Mouse (Mus musculus): ENCODE measurements at regions not wholly inside any gene's neighbourhood (a gene's known extent, or its start where the extent isn't known, plus 50 kb on each side); places are given as distances from the start of the nearest gene placed in this dataset.

DNA sequence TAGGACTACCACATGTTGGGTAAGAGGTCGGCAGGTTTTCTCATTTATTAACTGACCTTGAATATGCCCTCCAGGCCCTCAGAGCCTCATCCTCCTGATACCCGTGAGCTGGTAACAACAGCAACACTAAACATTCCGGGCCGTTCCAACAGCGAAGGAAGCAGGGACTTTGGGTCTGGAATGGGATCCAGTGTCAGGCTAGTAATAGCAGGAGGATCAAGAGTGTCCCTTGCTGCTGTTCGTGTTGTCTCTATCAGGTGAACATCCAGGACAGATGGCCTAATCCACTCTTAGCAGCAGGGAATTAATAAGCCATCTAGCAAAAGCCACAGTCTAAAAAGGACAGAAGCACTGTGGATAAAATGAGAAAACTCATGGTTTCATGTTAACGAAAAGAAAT, 106.7 kb downstream of the Cpeb2 start:
- no peak for DNase-seq
- intact Hi-C loops (cut with DNase I; ENCODE audit: low total_unique reads): no loop called here

DNA sequence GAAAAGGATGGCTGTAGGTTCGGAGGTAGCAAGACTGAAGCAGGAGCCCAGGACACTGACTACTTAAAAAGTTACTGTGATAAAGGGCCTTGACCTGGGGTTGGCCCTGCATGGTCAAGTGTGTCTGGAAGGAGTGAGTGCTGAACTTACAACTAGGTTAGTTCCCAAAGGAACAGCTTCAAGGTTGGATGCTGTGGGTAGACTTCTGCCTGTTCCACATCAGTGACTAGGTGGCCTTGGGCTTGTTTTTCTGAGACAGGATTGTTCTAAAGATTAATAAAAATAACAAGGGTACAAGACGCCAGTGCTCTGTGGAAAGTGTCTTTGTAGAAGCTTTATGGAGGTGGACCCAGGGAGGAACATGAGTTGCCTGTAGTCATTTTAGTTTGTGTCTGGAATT, 108.5 kb downstream of the Cpeb2 start:
- intact Hi-C loops (cut with DNase I; ENCODE audit: low total_unique reads): no loop called here
- DNase-seq: no peak

- no peak for DNase-seq
- intact Hi-C loops (cut with DNase I; ENCODE audit: low total_unique reads): no loop called here
Observed at GRCm38 (mm10) chr5:43344441-43344840, 111.5 kb downstream of the Cpeb2 start.

- DNase-seq: no peak
- intact Hi-C loops (cut with DNase I; ENCODE audit: low total_unique reads): loop anchor here (10.0 kb wide), 1 partner anchor 116 kb away; the partner anchor contains the start of gene Cpeb2
Observed at GRCm38 (mm10) chr5:43350987-43351386, 118.0 kb downstream of the Cpeb2 start.

GRCm38 (mm10) chr5:43353021-43353990, 120.3 kb downstream of the Cpeb2 start:
- peak; percentile 23 for DNase-seq
- intact Hi-C loops (cut with DNase I; ENCODE audit: low total_unique reads): loop anchor here (10.0 kb wide), 1 partner anchor 119 kb away; the partner anchor contains the start of gene Cpeb2

GRCm38 (mm10) chr5:43354351-43354942, 121.5 kb downstream of the Cpeb2 start:
- no peak for DNase-seq

DNA sequence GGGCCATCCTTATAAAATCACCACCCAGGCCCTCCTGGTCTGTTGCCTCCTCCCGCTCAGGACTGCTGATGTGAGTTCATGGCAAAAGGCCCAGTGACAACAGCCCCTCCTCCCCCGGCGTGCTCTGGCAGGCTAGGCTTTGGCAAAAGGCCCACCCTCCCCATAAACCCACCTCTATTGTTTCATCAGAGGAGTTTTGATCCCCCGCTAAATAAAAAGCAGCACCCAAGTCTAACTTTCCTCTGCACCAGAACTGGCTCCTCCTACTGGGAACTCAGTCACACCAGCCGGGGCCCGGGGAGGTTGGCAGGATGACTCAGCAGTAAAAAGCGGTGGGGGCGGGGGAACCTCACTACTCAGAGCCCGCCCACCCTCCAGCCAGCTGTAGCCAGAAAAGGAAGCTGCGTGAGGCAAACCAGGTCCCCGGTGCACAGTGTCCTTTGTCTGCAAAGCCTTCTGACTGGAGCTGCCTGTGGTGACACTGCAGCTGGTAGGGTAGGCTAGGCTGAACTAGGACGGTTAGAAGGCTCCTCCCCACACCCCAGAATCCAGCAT, 122.1 kb downstream of the Cpeb2 start:
- DNase-seq: peak; percentile 82
- intact Hi-C loops (cut with DNase I; ENCODE audit: low total_unique reads): loop anchor here (10.0 kb wide), 1 partner anchor 120 kb away; the partner anchor contains the start of gene Cpeb2

More at GRCm38 (mm10) chr5:43354351-43354942, 121.5 kb downstream of the Cpeb2 start:
- intact Hi-C loops (cut with DNase I; ENCODE audit: low total_unique reads): loop anchor here (10.0 kb wide), 1 partner anchor 120 kb away; the partner anchor contains the start of gene Cpeb2

GRCm38 (mm10) chr5:43355832-43356231, 122.9 kb downstream of the Cpeb2 start:
- intact Hi-C loops (cut with DNase I; ENCODE audit: low total_unique reads): loop anchor here (10.0 kb wide), 1 partner anchor 121 kb away; the partner anchor contains the start of gene Cpeb2

DNA sequence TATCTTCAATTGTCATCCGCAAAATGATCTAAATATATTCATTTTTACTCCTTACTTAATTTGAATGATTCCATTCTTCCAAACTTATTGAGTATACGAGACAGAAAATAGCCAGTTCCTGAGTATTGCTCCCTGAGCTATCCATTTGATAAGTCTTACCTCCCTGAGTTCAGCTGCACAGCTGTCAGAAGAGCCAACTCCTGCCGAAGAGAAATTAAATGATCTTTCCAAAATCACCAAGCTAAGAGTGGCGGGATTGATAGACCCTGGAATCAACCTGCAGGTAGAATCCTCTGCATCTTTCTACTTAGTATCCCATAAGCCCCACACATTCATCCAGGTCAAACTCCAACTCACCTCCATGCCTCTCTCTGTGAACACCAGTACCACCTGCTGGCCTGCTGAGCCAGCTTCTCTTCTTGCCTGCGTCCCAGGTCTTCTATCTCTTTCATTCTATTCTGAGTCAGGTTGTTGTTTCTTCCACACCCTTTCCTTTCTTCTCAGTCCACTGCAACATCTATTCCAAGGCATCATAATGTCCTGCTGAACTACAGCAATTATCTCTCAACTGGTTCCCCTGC, 124.2 kb downstream of the Cpeb2 start:
- DNase-seq: no peak
- intact Hi-C loops (cut with DNase I; ENCODE audit: low total_unique reads): loop anchor here (10.0 kb wide), 1 partner anchor 122 kb away; the partner anchor contains the start of gene Cpeb2

More at GRCm38 (mm10) chr5:43355832-43356231, 122.9 kb downstream of the Cpeb2 start:
- no peak for DNase-seq

DNA sequence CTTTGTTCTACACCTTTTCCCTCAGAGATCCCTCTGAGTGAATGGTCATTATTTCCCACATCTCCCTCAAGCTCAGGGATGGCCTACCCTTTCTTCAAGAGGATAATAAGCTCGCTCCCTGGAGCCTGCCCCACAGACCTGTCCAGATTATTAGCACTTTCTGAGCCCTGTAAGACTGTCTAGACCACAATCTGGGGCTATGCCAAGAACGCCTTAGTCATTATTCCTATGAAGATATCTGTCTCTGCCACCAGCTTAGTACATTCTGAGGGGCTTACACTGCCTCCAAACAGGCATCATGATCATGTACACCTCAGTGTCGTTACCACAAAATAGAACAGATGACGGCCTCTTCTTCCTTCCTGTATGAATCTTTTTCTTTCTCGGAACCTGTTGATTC, 124.9 kb downstream of the Cpeb2 start:
- no peak for DNase-seq
- intact Hi-C loops (cut with DNase I; ENCODE audit: low total_unique reads): loop anchor here (10.0 kb wide), 1 partner anchor 123 kb away; the partner anchor contains the start of gene Cpeb2

DNA sequence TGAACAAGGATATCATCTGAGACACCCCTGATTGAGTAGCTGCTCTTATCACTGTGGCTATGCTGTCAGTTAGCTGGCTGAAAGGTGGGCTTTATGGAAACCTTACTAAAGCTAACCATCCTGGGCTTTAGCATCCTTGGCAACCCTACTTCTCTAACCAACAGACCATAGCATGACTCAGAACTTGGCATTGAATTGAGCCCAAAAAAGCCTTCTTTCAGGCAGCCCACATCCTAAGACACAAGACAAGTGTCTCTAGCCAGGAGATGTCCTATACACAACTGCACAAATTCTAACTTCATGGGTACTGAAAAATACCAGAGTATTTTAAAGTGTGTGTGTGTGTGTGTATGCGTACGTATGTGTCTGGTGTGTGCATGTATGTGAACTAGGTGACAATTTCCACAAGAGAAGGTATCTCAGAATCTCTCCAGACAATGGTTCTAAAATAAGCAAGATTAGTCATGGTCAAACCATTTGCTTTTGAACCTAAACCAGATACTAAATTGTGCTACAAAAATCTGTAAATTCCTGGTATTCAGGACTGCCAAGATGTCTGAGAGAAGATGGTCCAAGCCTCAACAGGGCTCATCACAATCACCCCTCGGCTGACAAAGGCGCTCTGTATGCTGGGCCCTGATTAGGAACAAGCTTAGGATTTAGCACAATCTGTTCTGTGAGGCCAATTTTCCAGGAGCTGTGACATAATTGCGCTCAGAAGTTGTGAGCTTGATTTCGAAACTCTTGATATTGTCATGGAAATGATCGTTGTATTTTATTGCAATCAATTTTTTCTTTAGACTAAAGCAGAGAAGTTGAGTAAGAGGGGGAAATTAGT, 126.2 kb downstream of the Cpeb2 start:
- intact Hi-C loops (cut with DNase I; ENCODE audit: low total_unique reads): loop anchor here (10.0 kb wide), 1 partner anchor 124 kb away; the partner anchor contains the start of gene Cpeb2
- DNase-seq: no peak

GRCm38 (mm10) chr5:43360298-43360697, 127.3 kb downstream of the Cpeb2 start:
- intact Hi-C loops (cut with DNase I; ENCODE audit: low total_unique reads): no loop called here
- peak; percentile 9 for DNase-seq

DNA sequence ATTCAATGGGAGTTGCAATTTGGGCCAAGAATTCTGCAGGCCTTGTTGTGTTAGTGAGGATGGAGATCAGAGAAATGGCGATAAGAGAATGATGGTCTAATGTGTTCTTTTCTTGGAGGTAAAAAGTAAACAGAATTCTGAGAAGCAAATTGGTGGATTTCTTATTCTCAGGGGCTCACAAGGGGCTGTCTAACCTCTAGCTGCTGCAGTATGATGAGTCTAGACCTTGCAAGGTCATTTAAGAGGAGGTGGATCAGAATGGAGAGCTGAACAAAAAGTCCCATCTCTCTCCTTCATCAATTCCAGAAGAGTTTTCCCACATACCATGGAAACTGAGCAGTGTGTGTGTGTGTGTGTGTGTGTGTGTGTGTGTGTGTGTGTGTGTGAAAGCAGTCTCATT, 128.1 kb downstream of the Cpeb2 start:
- DNase-seq: no peak
- intact Hi-C loops (cut with DNase I; ENCODE audit: low total_unique reads): no loop called here

GRCm38 (mm10) chr5:43372385-43372784, 139.4 kb downstream of the Cpeb2 start:
- intact Hi-C loops (cut with DNase I; ENCODE audit: low total_unique reads): no loop called here

GRCm38 (mm10) chr5:43384689-43385375, 130.5 kb upstream of the C1qtnf7 start:
- intact Hi-C loops (cut with DNase I; ENCODE audit: low total_unique reads): no loop called here
- DNase-seq: no peak

More at GRCm38 (mm10) chr5:43372385-43372784, 139.4 kb downstream of the Cpeb2 start:
- DNase-seq: no peak

GRCm38 (mm10) chr5:43390997-43391396, 124.3 kb upstream of the C1qtnf7 start:
- DNase-seq: no peak
- intact Hi-C loops (cut with DNase I; ENCODE audit: low total_unique reads): no loop called here

GRCm38 (mm10) chr5:43391412-43392029, 123.8 kb upstream of the C1qtnf7 start:
- no peak for DNase-seq
- intact Hi-C loops (cut with DNase I; ENCODE audit: low total_unique reads): no loop called here

Measured in gastrocnemius, postnatal 14 days (tissue).